Mouse (Mus musculus) hindbrain, embryonic 16.5 days (tissue): ENCODE measurements at regions not wholly inside any gene's neighbourhood (a gene's known extent, or its start where the extent isn't known, plus 50 kb on each side); places are given as distances from the start of the nearest gene placed in this dataset.

Experiments
- ATAC-seq: fragments of 200-750 bp; cut with Nextera tagmentation; 2 replicates; pipeline ENCODE4 v1.8.0; 2017; ENCODE audit warnings: moderate TSS enrichment, moderate library complexity
- H3K27ac ChIP-seq: fragments of 300-500 bp; sonication (generic); 2 replicates; pipeline ENCODE4 v1.5.1; 2014; ENCODE audit warnings: low read depth, mild to moderate bottlenecking, control low read depth, low read length, moderate library complexity
- H3K27me3 ChIP-seq: fragments of 300-500 bp; sonication (generic); replicated peaks from 2 replicates; pipeline ENCODE4 v1.6.1; 2014; ENCODE audit warnings: low read length; ENCODE audit not compliant: control insufficient read depth, insufficient read depth
- H3K36me3 ChIP-seq: fragments of 300-500 bp; sonication (generic); 2 replicates; pipeline ENCODE4 v1.6.1; 2014; ENCODE audit warnings: mild to moderate bottlenecking, low read length, moderate library complexity, mixed read lengths; ENCODE audit not compliant: control insufficient read depth, insufficient read depth
- H3K4me1 ChIP-seq: fragments of 300-500 bp; sonication (generic); 2 replicates; pipeline ENCODE4 v1.6.1; 2014; ENCODE audit warnings: low read depth, low read length; ENCODE audit not compliant: control insufficient read depth, insufficient read depth
- H3K4me2 ChIP-seq: fragments of 300-500 bp; sonication (generic); 2 replicates; pipeline ENCODE4 v1.6.1; 2014; ENCODE audit warnings: mild to moderate bottlenecking, low read length, control low read depth, moderate library complexity
- H3K4me3 ChIP-seq: fragments of 300-500 bp; sonication (generic); 2 replicates; pipeline ENCODE4 v1.5.1; 2014; ENCODE audit warnings: mild to moderate bottlenecking, low read length, control low read depth, moderate library complexity
- H3K9ac ChIP-seq: fragments of 300-500 bp; sonication (generic); 2 replicates; pipeline ENCODE4 v1.6.1; 2014; ENCODE audit warnings: low read depth, mild to moderate bottlenecking, control low read depth, low read length, moderate library complexity
- H3K9me3 ChIP-seq: fragments of 300-500 bp; sonication (generic); 2 replicates; pipeline ENCODE4 v1.6.1; 2014; ENCODE audit warnings: mild to moderate bottlenecking, low read length, moderate library complexity; ENCODE audit not compliant: control insufficient read depth
- WGBS: fragments of 180-500 bp; shearing (Covaris S2); extraction: QIAGEN DNeasy Blood & Tissue Kit; methylation state at CpG from one replicate; pipeline ENCODE4 v1.1.7; 2014; 5-methylcytosine and 5-hydroxymethylcytosine counted together

DNA sequence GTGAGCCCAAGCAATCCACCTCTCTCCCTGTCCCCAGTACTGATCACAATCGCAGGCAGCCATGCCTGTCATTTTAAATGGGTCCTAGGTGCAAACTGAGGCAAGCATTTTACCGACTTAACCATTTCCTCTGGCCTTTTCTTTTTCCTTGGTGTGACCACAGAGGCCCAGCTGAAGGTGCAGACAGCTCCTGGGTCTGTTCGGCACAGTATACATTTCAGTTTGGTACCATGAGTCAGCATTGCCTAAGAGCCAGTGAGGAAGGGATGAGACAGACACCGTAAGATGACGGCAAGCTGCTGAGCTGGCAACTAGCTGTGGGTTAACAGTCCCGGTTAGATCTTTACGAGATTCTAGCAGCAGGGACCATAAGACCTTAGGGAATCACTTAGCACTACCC, 61.6 kb upstream of the Eed start:
- Histone ChIP-seq H3K4me3 (no peak overlapping the region), H3K27me3 (no peaks in the 10 kb centered on the region), H3K27ac (no peak overlapping the region), H3K4me2 (no peak overlapping the region), H3K36me3 (no peaks in the 10 kb centered on the region), H3K9ac (no peak overlapping the region), H3K9me3 (no peaks in the 10 kb centered on the region), H3K4me1 (no peaks in the 10 kb centered on the region)
- no peak for ATAC-seq
- 85% methylated on average over 7 of the region's 7 CpGs for WGBS

DNA sequence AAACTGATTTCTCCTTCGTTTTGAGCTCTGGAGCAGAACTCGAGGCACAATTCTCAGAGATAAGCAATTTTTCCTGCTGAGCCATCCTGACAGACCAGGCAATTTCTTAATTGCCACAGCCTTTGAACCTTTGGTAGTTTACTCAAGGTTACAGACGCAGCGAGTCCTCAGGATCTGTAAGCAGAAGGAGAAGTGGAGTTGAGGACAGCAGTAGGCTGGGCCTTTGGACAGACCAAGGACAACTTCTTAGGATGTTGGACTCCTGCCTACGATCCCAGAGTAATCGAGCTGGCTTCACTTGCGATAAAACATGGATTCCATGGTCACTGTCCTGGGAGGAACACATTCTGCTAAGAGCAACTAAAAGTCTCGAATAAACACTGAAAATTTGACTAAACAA, 62.7 kb upstream of the Eed start:
- Histone ChIP-seq H3K27me3 (no peaks in the 10 kb centered on the region), H3K27ac (no peak overlapping the region), H3K4me2 (no peak overlapping the region), H3K9ac (no peak overlapping the region), H3K4me3 (no peak overlapping the region), H3K36me3 (no peaks in the 10 kb centered on the region), H3K4me1 (no peaks in the 10 kb centered on the region; the same call in 1 of the 2 replicates), H3K9me3 (no peaks in the 10 kb centered on the region)
- no peak for ATAC-seq
- 95% methylated on average over 8 of the region's 8 CpGs for WGBS

DNA sequence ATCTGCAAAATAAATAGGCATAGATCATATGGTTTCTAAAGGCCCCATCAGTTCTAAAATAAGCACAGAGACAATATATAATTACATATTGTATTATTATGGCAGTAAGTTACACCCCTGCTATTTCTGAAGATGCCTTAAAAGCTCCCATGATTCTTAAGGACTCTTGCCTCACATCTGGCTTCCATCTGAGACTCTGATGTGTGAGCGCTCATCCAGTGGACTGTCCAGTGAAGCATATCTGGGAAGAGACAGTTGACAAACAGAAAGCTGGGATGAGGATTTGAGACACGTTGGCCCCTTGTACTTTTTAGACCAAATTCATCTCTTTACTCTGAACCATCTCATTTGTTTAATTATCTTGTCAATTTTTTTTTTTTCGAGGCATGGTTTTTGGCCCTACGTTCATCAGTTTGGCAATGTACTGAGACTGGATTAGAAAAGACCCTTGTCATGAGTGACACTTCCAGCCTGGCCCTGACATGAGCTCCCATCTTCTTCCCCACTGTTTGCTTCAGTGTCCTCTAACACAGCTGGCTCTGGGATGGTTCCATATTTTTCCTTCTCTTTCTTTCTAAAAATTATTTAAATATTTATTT, 63.4 kb upstream of the Eed start:
- Histone ChIP-seq H3K9me3 (no peaks in the 10 kb centered on the region), H3K27me3 (no peaks in the 10 kb centered on the region), H3K27ac (no peak overlapping the region), H3K4me3 (no peak overlapping the region), H3K4me2 (no peak overlapping the region), H3K4me1 (no peaks in the 10 kb centered on the region; the same call in 1 of the 2 replicates), H3K9ac (no peak overlapping the region), H3K36me3 (no peaks in the 10 kb centered on the region)
- ATAC-seq, result no peak
- 86% methylated on average over 4 of the region's 4 CpGs for WGBS

DNA sequence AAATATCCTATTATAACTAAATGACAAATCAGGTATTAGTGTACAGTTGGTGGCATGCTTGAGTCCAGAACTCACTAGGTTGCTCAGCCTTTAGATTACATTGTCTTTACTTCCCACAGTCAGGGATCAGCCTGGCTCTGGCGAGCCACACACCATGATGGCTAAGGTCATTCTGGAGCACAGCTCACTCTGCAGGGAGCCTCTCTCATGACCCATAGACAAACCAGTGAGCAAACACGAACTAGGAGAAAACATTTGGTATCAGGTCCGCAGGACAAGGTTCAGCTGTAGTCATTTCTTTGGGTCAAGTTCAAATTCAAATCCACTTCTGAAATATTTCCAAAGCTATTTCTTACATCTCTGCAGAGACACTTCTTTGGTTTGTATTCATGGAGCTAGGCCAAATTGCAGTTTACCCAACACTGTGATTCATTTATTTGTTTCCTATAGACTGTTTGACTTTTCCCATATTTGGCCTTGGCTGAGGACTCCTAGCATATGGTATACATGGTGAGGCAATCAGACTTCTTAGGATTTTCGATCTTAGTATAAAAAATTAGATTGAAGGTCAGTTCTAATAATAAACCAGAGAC, 64.5 kb upstream of the Eed start:
- 75% methylated on average over 4 of the region's 4 CpGs for WGBS

DNA sequence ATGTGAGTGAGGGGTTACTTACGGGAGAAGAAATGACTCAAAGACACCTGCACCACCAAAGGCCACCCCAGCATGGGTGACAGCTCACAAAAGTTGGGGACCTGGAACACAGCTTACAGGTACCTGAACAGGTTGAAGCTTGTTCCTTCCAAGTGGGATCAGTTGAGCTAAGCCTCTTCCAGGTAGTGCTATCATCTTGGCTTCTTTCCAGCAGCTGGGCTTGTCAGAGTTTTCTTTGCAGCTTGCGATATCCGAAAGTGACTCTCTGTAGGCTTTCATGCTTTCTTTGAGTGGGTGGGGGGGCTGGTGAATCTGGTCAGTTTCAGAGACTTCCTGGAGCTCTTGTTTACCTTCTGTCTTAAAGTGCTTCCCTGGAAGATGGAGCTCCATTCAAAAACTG, 65.4 kb upstream of the Eed start:
- 100% methylated on average over 3 of the region's 3 CpGs for WGBS
- ATAC-seq, result no peak
- no peak overlapping the region for H3K9ac ChIP-seq
- H3K27ac ChIP-seq, result no peak overlapping the region
- H3K4me1 ChIP-seq, result no peaks in the 10 kb centered on the region; the same call in 1 of the 2 replicates
- no peak overlapping the region for H3K4me2 ChIP-seq
- H3K9me3 ChIP-seq, result no peaks in the 10 kb centered on the region
- no peak overlapping the region for H3K4me3 ChIP-seq
- no peaks in the 10 kb centered on the region for H3K36me3 ChIP-seq
- no peaks in the 10 kb centered on the region for H3K27me3 ChIP-seq

More for the DNA sequence above, 64.5 kb upstream of the Eed start:
- H3K9ac ChIP-seq, result no peak overlapping the region
- ATAC-seq, result no peak
- no peak overlapping the region for H3K27ac ChIP-seq
- no peaks in the 10 kb centered on the region for H3K9me3 ChIP-seq
- H3K4me1 ChIP-seq, result no peaks in the 10 kb centered on the region; the same call in 1 of the 2 replicates
- no peaks in the 10 kb centered on the region for H3K36me3 ChIP-seq
- no peak overlapping the region for H3K4me3 ChIP-seq
- H3K4me2 ChIP-seq, result no peak overlapping the region
- no peaks in the 10 kb centered on the region for H3K27me3 ChIP-seq

DNA sequence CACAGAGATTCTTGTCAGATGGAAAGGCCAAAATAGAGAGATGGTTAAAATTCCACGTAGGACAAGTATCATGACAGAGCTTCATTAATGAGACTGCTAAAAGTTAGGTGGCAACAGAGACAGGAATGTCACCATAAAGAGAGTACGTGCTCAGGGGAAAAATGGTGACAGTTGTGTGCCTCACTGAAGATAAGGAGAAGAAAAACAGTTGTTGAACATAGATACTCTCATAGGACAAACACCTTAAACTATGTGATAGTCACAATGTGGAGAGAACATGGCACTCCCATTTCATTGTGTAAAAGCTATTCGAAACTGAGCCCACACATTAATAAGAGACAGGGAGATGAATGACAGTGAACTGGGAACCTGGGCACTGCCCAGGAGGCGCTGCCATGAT, 66.1 kb upstream of the Eed start:
- no peaks in the 10 kb centered on the region for H3K9me3 ChIP-seq
- no peaks in the 10 kb centered on the region for H3K36me3 ChIP-seq
- no peak overlapping the region for H3K9ac ChIP-seq
- H3K27me3 ChIP-seq, result no peaks in the 10 kb centered on the region
- H3K27ac ChIP-seq, result no peak overlapping the region
- H3K4me2 ChIP-seq, result no peak overlapping the region
- 89% methylated on average over 4 of the region's 4 CpGs for WGBS
- no peak overlapping the region for H3K4me3 ChIP-seq
- no peak for ATAC-seq
- H3K4me1 ChIP-seq, result no peaks in the 10 kb centered on the region; the same call in 1 of the 2 replicates

- no peak overlapping the region for H3K27ac ChIP-seq
- no peaks in the 10 kb centered on the region; the same call in 1 of the 2 replicates for H3K4me1 ChIP-seq
- no peak for ATAC-seq
- H3K4me3 ChIP-seq, result no peak overlapping the region
- no peaks in the 10 kb centered on the region for H3K27me3 ChIP-seq
- no peaks in the 10 kb centered on the region for H3K9me3 ChIP-seq
- no peak overlapping the region for H3K4me2 ChIP-seq
- H3K9ac ChIP-seq, result no peak overlapping the region
- 64% methylated on average over 10 of the region's 10 CpGs for WGBS
- H3K36me3 ChIP-seq, result no peaks in the 10 kb centered on the region
These were observed 67.9 kb upstream of the Eed start for GRCm38 (mm10) chr7:90048401-90049307.

- Histone ChIP-seq H3K9me3 (no peaks in the 10 kb centered on the region), H3K4me1 (no peaks in the 10 kb centered on the region; the same call in 1 of the 2 replicates), H3K4me3 (no peak overlapping the region), H3K9ac (no peak overlapping the region), H3K27ac (no peak overlapping the region), H3K36me3 (no peaks in the 10 kb centered on the region), H3K4me2 (no peak overlapping the region), H3K27me3 (no peaks in the 10 kb centered on the region)
- WGBS, result 73% methylated on average over 8 of the region's 8 CpGs
- ATAC-seq, result no peak
These were observed 69.1 kb upstream of the Eed start for GRCm38 (mm10) chr7:90049831-90050237.
